Mouse (Mus musculus): ENCODE results near the gene Stradb. TPM values are rescaled to one million over a fixed set of nuclear protein-coding genes. Genes with fewer than 3 reads are reported as not detected.

Gene Stradb
- 29.1 and 33.9 TPM in 2 replicates for polyA plus RNA-seq (2014; fragmentation: Nextera tagmentation; extraction: Ambion mirVana)

GRCm38 (mm10) chr1:58973366-58974221 lies at the start of gene Stradb, which contains the start of gene Trak2:
Gene Stradb, plus strand, starts transcription at chr1:58973522.
Gene Trak2, minus strand, starts transcription at chr1:58973430.
- no peaks in the 10 kb centered on the region for H3K9me3 ChIP-seq (ENCODE audit: control insufficient read depth, low read length)
- H3K36me3 ChIP-seq (ENCODE audit: control insufficient read depth, insufficient read depth, low read length): 0 out of 2 replicates have a peak, but pooled peaks cover 6% of the 10 kb centered on the region
- H3K27ac ChIP-seq (replicated peaks in 1 of 2; ENCODE audit: control insufficient read depth in 1 of 2, insufficient read depth in 1 of 2, low read depth in 2 of 2, low read length in 2 of 2): peak within 1 kb of the TSS; percentile 78 to 93
- H3K4me3 ChIP-seq (ENCODE audit: control insufficient read depth in 1 of 2, insufficient read depth in 1 of 2, low read depth in 1 of 2, low read length in 2 of 2): peak within 1 kb of the TSS; percentile 70 to 93
- peak within 1 kb of the TSS; percentile 77 for H3K4me2 ChIP-seq (ENCODE audit: low read length)
- peak within 1 kb of the TSS; percentile 94 for H3K9ac ChIP-seq (ENCODE audit: low read length)
- WGBS: under 1% methylated on average over 69 of the region's 69 CpGs
- H3K4me1 ChIP-seq (ENCODE audit: control insufficient read depth in 2 of 2, insufficient read depth in 2 of 2, low read length in 2 of 2): peaks cover 9 to 34% of the 10 kb centered on the region in 2 experiments
- H3K27me3 ChIP-seq (ENCODE audit: control insufficient read depth, insufficient read depth, low read length): no peaks in the 10 kb centered on the region
- ATAC-seq (ENCODE audit: insufficient number of reproducible peaks, insufficient read depth, low FRiP score, low read depth): peak; percentile 96

GRCm38 (mm10) chr1:58926664-58927063 lies 46.7 kb upstream of the Stradb start:
- Histone ChIP-seq H3K27me3 (ENCODE audit: control insufficient read depth, insufficient read depth, low read length) (no peaks in the 10 kb centered on the region), H3K4me1 (ENCODE audit: control insufficient read depth in 2 of 2, insufficient read depth in 2 of 2, low read length in 2 of 2) (no peaks in the 10 kb centered on the region), H3K9me3 (ENCODE audit: control insufficient read depth, low read length) (no peaks in the 10 kb centered on the region), H3K4me2 (ENCODE audit: low read length) (no peak overlapping the region), H3K27ac (replicated peaks in 1 of 2; ENCODE audit: control insufficient read depth in 1 of 2, insufficient read depth in 1 of 2, low read depth in 2 of 2, low read length in 2 of 2) (no peak overlapping the region), H3K4me3 (ENCODE audit: control insufficient read depth in 1 of 2, insufficient read depth in 1 of 2, low read depth in 1 of 2, low read length in 2 of 2) (no peak overlapping the region), H3K9ac (ENCODE audit: low read length) (no peak overlapping the region), H3K36me3 (ENCODE audit: control insufficient read depth, insufficient read depth, low read length) (peaks cover 30% of the 10 kb centered on the region)
- ATAC-seq (ENCODE audit: insufficient number of reproducible peaks, insufficient read depth, low FRiP score, low read depth): no peak
- 93% methylated on average over 5 of the region's 5 CpGs for WGBS

- Histone ChIP-seq H3K36me3 (ENCODE audit: control insufficient read depth, insufficient read depth, low read length) (peaks cover 9% of the 10 kb centered on the region), H3K9ac (ENCODE audit: low read length) (no peak overlapping the region), H3K9me3 (ENCODE audit: control insufficient read depth, low read length) (no peaks in the 10 kb centered on the region), H3K27me3 (ENCODE audit: control insufficient read depth, insufficient read depth, low read length) (no peaks in the 10 kb centered on the region), H3K4me1 (ENCODE audit: control insufficient read depth in 2 of 2, insufficient read depth in 2 of 2, low read length in 2 of 2) (0 out of 4 replicates have a peak, but pooled peaks cover 0 to 11% of the 10 kb centered on the region in 2 experiments), H3K27ac (replicated peaks in 1 of 2; ENCODE audit: control insufficient read depth in 1 of 2, insufficient read depth in 1 of 2, low read depth in 2 of 2, low read length in 2 of 2) (no peak overlapping the region), H3K4me2 (ENCODE audit: low read length) (no peak overlapping the region), H3K4me3 (ENCODE audit: control insufficient read depth in 1 of 2, insufficient read depth in 1 of 2, low read depth in 1 of 2, low read length in 2 of 2) (no peak overlapping the region)
- no peak for ATAC-seq (ENCODE audit: insufficient number of reproducible peaks, insufficient read depth, low FRiP score, low read depth)
- 81% methylated on average over 10 of the region's 10 CpGs for WGBS
Observed at GRCm38 (mm10) chr1:58936746-58937605, 36.3 kb upstream of the Stradb start.

GRCm38 (mm10) chr1:58937606-58938099 lies 35.7 kb upstream of the Stradb start:
- no peak overlapping the region for H3K4me2 ChIP-seq (ENCODE audit: low read length)

GRCm38 (mm10) chr1:58945523-58945922 lies 27.8 kb upstream of the Stradb start:
- 73% methylated on average over 2 of the region's 2 CpGs for WGBS
- Histone ChIP-seq H3K4me2 (ENCODE audit: low read length) (no peak overlapping the region), H3K27me3 (ENCODE audit: control insufficient read depth, insufficient read depth, low read length) (no peaks in the 10 kb centered on the region), H3K9me3 (ENCODE audit: control insufficient read depth, low read length) (no peaks in the 10 kb centered on the region), H3K4me1 (ENCODE audit: control insufficient read depth in 2 of 2, insufficient read depth in 2 of 2, low read length in 2 of 2) (peaks cover 7 to 27% of the 10 kb centered on the region in 2 experiments), H3K36me3 (ENCODE audit: control insufficient read depth, insufficient read depth, low read length) (peaks cover 19% of the 10 kb centered on the region), H3K27ac (replicated peaks in 1 of 2; ENCODE audit: control insufficient read depth in 1 of 2, insufficient read depth in 1 of 2, low read depth in 2 of 2, low read length in 2 of 2) (no peak overlapping the region; a peak in 1 of 4 replicates), H3K9ac (ENCODE audit: low read length) (no peak overlapping the region), H3K4me3 (ENCODE audit: control insufficient read depth in 1 of 2, insufficient read depth in 1 of 2, low read depth in 1 of 2, low read length in 2 of 2) (no peak overlapping the region)
- no peak; the same call in 1 of the 2 replicates for ATAC-seq (ENCODE audit: insufficient number of reproducible peaks, insufficient read depth, low FRiP score, low read depth)

More at GRCm38 (mm10) chr1:58937606-58938099, 35.7 kb upstream of the Stradb start:
- Histone ChIP-seq H3K27me3 (ENCODE audit: control insufficient read depth, insufficient read depth, low read length) (no peaks in the 10 kb centered on the region), H3K4me3 (ENCODE audit: control insufficient read depth in 1 of 2, insufficient read depth in 1 of 2, low read depth in 1 of 2, low read length in 2 of 2) (no peak overlapping the region), H3K27ac (replicated peaks in 1 of 2; ENCODE audit: control insufficient read depth in 1 of 2, insufficient read depth in 1 of 2, low read depth in 2 of 2, low read length in 2 of 2) (no peak overlapping the region), H3K9ac (ENCODE audit: low read length) (no peak overlapping the region), H3K4me1 (ENCODE audit: control insufficient read depth in 2 of 2, insufficient read depth in 2 of 2, low read length in 2 of 2) (0 out of 4 replicates have a peak, but pooled peaks cover 0 to 11% of the 10 kb centered on the region in 2 experiments), H3K9me3 (ENCODE audit: control insufficient read depth, low read length) (no peaks in the 10 kb centered on the region), H3K36me3 (ENCODE audit: control insufficient read depth, insufficient read depth, low read length) (peaks cover 9% of the 10 kb centered on the region)
- 91% methylated on average over 9 of the region's 9 CpGs for WGBS
- no peak for ATAC-seq (ENCODE audit: insufficient number of reproducible peaks, insufficient read depth, low FRiP score, low read depth)

GRCm38 (mm10) chr1:58945960-58946670 lies 27.2 kb upstream of the Stradb start:
- no peaks in the 10 kb centered on the region for H3K27me3 ChIP-seq (ENCODE audit: control insufficient read depth, insufficient read depth, low read length)
- H3K4me1 ChIP-seq (ENCODE audit: control insufficient read depth in 2 of 2, insufficient read depth in 2 of 2, low read length in 2 of 2): peaks cover 11 to 33% of the 10 kb centered on the region in 2 experiments
- H3K4me2 ChIP-seq (ENCODE audit: low read length): no peak overlapping the region
- WGBS: 84% methylated on average over 7 of the region's 7 CpGs
- H3K9ac ChIP-seq (ENCODE audit: low read length): no peak overlapping the region
- no peak for ATAC-seq (ENCODE audit: insufficient number of reproducible peaks, insufficient read depth, low FRiP score, low read depth)
- H3K36me3 ChIP-seq (ENCODE audit: control insufficient read depth, insufficient read depth, low read length): peaks cover 19% of the 10 kb centered on the region
- H3K4me3 ChIP-seq (ENCODE audit: control insufficient read depth in 1 of 2, insufficient read depth in 1 of 2, low read depth in 1 of 2, low read length in 2 of 2): no peak overlapping the region
- H3K9me3 ChIP-seq (ENCODE audit: control insufficient read depth, low read length): no peaks in the 10 kb centered on the region
- H3K27ac ChIP-seq (replicated peaks in 1 of 2; ENCODE audit: control insufficient read depth in 1 of 2, insufficient read depth in 1 of 2, low read depth in 2 of 2, low read length in 2 of 2): no peak overlapping the region; a peak in 1 of 4 replicates
